Mouse (Mus musculus) neural tube, embryonic 12.5 days (tissue): ENCODE results near the gene Prr3. TPM values are rescaled to one million over a fixed set of nuclear protein-coding genes. Genes with fewer than 3 reads are reported as not detected.
"Not testable (repeated sequence)": the region's sequence is repeated elsewhere in the genome, so short reads cannot be mapped to it uniquely, and the experiment has no call there.

Experiments used
- ATAC-seq: fragments of 200-750 bp; cut with Nextera tagmentation; 2 replicates; pipeline ENCODE4 v1.8.0; 2017; ENCODE audit warnings: low read depth, mild to moderate bottlenecking, moderate TSS enrichment, moderate library complexity; ENCODE audit not compliant: low FRiP score
- H3K27ac ChIP-seq: fragments of 300-500 bp; sonication (generic); 2 replicates; pipeline ENCODE4 v1.5.1; 2016
- H3K27me3 ChIP-seq: fragments of 300-500 bp; sonication (generic); replicated peaks from 2 replicates; pipeline ENCODE4 v1.6.1; 2016; ENCODE audit warnings: mild to moderate bottlenecking
- H3K36me3 ChIP-seq: fragments of 300-500 bp; sonication (generic); 2 replicates; pipeline ENCODE4 v1.6.1; 2016; ENCODE audit warnings: mild to moderate bottlenecking
- H3K4me1 ChIP-seq: fragments of 300-500 bp; sonication (generic); 2 replicates; pipeline ENCODE4 v1.6.1; 2016
- H3K4me2 ChIP-seq: fragments of 300-500 bp; sonication (generic); replicated peaks from 2 replicates; pipeline ENCODE4 v1.6.1; 2016; ENCODE audit warnings: mild to moderate bottlenecking
- H3K4me3 ChIP-seq: fragments of 300-500 bp; sonication (generic); 2 replicates; pipeline ENCODE4 v1.5.1; 2016
- H3K9ac ChIP-seq: fragments of 300-500 bp; sonication (generic); 2 replicates; pipeline ENCODE4 v1.6.1; 2016; ENCODE audit warnings: mild to moderate bottlenecking
- H3K9me3 ChIP-seq: fragments of 300-500 bp; sonication (generic); 2 replicates; pipeline ENCODE4 v1.6.1; 2016; ENCODE audit warnings: mild to moderate bottlenecking
- WGBS: fragments of 180-500 bp; shearing (Covaris S2); methylation state at CpG from one replicate; pipeline ENCODE4 v1.1.7; 2016; 5-methylcytosine and 5-hydroxymethylcytosine counted together
- polyA plus RNA-seq: library from polyadenylated mRNA; unstranded; fragments of >200 nt; fragmentation: Nextera tagmentation; extraction: Ambion mirVana; gene quantifications from 2 replicates; pipeline ENCODE4 v1.2.1, GENCODE M21; 2016

The Prr3 gene
- polyA plus RNA-seq, 1 experiment from 2014 or later = 50.9 TPM

DNA sequence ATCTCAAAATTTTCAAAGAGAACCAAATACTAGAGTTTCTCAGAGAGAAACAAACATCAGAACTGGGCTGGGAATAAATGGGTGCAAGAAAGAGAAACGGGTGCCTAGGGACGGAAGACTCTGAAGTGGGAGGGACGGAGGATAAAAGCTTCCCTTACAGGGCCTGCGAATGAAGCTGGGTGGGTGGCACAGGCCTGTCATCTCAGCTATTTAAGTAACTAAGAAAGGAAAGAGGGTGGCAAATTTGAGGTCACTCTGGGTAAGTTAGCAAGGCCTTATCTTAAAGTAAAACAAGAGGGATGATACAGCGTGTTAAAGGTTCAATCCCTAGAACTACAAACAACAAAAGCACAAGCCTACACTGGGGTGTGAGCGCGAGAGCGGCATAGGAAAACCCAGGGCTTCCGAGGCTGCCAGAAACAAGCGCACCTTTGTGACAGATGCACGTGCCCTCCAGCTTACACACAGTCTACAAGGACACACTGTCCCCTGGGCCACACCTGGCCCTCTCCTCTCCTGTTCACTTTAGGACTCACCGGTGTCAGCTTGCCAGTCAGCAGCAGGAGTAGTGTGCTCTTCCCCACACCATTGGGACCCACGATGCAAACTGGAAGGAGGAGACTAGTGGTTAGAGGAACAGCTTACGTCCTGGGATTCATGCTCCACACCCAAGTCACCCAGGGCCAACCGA lies 21.4 kb downstream of the Prr3 start:
- no peaks in the 10 kb centered on the region for H3K4me1 ChIP-seq
- no peak overlapping the region for H3K9ac ChIP-seq
- H3K27ac ChIP-seq = no peak overlapping the region
- H3K9me3 ChIP-seq = no peaks in the 10 kb centered on the region
- H3K4me3 ChIP-seq = no peak overlapping the region
- ATAC-seq = no peak
- H3K36me3 ChIP-seq = peaks cover 82% of the 10 kb centered on the region
- WGBS = 97% methylated on average over 15 of the region's 15 CpGs
- H3K27me3 ChIP-seq = no peaks in the 10 kb centered on the region
- H3K4me2 ChIP-seq = no peak overlapping the region

- H3K4me2 ChIP-seq = no peak overlapping the region
- no peak overlapping the region for H3K9ac ChIP-seq
- 78% methylated on average over 8 of the region's 8 CpGs for WGBS
- H3K36me3 ChIP-seq = peaks cover 41% of the 10 kb centered on the region
- H3K4me3 ChIP-seq = no peak overlapping the region
- H3K4me1 ChIP-seq = no peaks in the 10 kb centered on the region
- no peak for ATAC-seq
- H3K27ac ChIP-seq = no peak overlapping the region
- no peaks in the 10 kb centered on the region for H3K27me3 ChIP-seq
- H3K9me3 ChIP-seq = no peaks in the 10 kb centered on the region
Observed at GRCm38 (mm10) chr17:35954665-35955064, 25.4 kb downstream of the Prr3 start.

- H3K27ac ChIP-seq, H3K9ac ChIP-seq, H3K4me1 ChIP-seq, H3K27me3 ChIP-seq, H3K4me3 ChIP-seq, H3K9me3 ChIP-seq, H3K4me2 ChIP-seq, ATAC-seq: not testable (repeated sequence)
- peaks cover 20% of the 10 kb centered on the region for H3K36me3 ChIP-seq
- WGBS = 84% methylated on average over 3 of the region's 3 CpGs
Observed at GRCm38 (mm10) chr17:35952559-35952958, 27.5 kb downstream of the Prr3 start.

DNA sequence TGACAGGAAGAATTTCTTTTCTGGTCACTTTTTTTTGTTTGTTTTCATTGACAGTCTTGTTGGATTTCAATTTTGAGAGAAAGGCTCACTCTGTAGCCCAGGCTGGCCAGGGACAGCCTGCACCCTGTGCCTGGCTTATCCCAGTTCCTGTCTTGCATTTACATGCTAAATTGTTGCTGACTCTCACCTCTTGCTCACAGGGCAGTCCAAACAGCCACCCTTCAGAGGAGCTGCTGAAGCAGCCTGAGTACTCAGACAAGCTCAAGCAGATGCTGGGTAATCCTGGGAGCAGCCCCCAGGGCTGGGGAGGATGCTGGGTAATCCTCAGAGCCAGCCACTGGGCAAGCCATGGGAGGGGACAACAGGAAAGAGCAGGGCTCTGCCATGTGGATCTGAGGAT lies 29.1 kb downstream of the Prr3 start:
- not testable (repeated sequence) for H3K4me2 ChIP-seq, H3K36me3 ChIP-seq, H3K27ac ChIP-seq, H3K4me1 ChIP-seq, H3K27me3 ChIP-seq, H3K4me3 ChIP-seq, H3K9me3 ChIP-seq, ATAC-seq, H3K9ac ChIP-seq

DNA sequence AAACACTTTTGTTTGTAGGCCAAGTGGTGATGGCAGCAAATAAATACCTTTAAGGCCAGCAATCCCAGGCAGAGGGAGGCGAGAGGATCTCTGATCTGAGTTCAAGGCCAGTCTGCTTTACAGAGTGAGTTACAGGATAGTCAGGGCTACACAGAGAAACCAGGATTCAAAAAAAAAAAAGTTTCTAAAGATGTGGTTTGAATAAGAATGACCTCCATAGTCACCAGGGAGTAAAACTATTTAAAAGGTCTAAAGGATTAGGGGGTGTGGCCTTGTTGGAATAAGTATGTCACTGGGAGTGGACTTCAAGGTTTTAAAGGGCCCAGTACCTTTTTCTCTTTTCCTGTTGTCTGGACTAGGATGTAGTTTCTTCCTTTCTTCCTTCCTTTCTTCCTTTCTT lies 40.1 kb downstream of the Prr3 start:
- no peaks in the 10 kb centered on the region for H3K4me1 ChIP-seq
- 63% methylated on average over 1 of the region's 1 CpGs for WGBS
- no peaks in the 10 kb centered on the region for H3K27me3 ChIP-seq
- H3K36me3 ChIP-seq = no peaks in the 10 kb centered on the region
- no peak overlapping the region for H3K9ac ChIP-seq
- H3K27ac ChIP-seq = no peak overlapping the region
- no peak overlapping the region for H3K4me3 ChIP-seq
- no peaks in the 10 kb centered on the region for H3K9me3 ChIP-seq
- H3K4me2 ChIP-seq = no peak overlapping the region
- ATAC-seq = no peak

DNA sequence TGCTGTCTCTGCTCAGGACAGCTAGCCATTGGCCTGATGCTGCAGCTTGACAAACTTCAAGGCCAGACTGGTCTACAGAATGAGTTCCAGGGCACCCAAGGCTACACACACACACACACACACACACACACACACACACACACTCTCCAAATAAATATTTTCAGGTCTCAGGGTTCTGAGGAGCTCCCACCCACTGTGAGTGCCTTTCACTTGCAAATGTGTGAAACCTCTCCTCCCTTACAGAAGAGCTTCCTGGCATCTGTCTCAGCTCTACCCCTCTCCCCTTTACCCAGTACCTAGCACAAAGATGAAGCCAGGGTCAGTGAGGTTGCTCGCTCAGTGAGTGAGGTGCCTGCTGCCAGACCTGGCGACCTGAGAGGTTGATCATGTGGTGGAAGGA lies 40.9 kb downstream of the Prr3 start:
- ATAC-seq = no peak
- Histone ChIP-seq H3K9me3 (no peaks in the 10 kb centered on the region), H3K36me3 (no peaks in the 10 kb centered on the region), H3K27me3 (no peaks in the 10 kb centered on the region), H3K27ac (no peak overlapping the region), H3K4me3 (no peak overlapping the region), H3K4me1 (no peaks in the 10 kb centered on the region), H3K9ac (no peak overlapping the region), H3K4me2 (no peak overlapping the region)
- WGBS = 57% methylated on average over 2 of the region's 2 CpGs

DNA sequence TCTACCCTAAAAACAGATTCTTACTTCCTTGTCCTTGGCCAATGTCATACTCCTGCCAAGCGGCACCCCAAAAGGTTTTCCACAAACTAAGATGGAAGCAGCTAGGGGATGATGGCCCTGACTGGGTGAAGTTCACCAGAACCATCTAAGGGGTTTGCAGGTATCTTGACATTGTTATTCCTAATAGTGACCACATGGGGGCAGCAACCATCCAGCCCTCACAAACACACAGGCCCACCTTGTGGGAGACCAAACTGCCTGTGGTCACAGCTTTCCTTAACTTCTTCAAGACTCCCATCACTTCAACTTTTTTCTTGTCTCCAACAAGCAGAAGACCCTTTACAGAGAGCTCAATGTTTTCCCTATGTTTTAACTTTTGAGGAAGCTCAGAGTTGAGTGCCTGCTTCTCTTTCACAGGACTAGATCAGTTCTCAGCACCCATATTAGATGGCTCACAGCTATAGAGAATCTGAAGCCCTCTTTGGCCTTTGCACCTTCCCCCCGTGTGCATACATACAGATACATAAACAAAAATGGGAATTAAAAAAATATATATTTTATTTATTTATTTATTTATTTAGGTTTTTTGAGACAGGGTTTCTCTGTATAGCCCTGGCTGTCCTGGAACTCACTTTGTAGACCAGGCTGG lies 42.2 kb downstream of the Prr3 start:
- Histone ChIP-seq H3K36me3 (no peaks in the 10 kb centered on the region), H3K4me1 (no peaks in the 10 kb centered on the region), H3K9me3 (no peaks in the 10 kb centered on the region), H3K9ac (no peak overlapping the region), H3K4me2 (no peak overlapping the region), H3K4me3 (no peak overlapping the region), H3K27me3 (no peaks in the 10 kb centered on the region), H3K27ac (no peak overlapping the region)
- 50% methylated on average over 2 of the region's 2 CpGs for WGBS
- ATAC-seq = peak; percentile 33; the same call in 1 of the 2 replicates

- not testable (repeated sequence) for H3K4me3 ChIP-seq, H3K9me3 ChIP-seq, H3K36me3 ChIP-seq, H3K27ac ChIP-seq, H3K27me3 ChIP-seq, H3K4me1 ChIP-seq, ATAC-seq, H3K9ac ChIP-seq, H3K4me2 ChIP-seq
- WGBS = 90% methylated on average over 14 of the region's 14 CpGs
Observed at GRCm38 (mm10) chr17:35935763-35936162, 44.3 kb downstream of the Prr3 start.

- no peak for ATAC-seq
- no peak overlapping the region for H3K27ac ChIP-seq
- 85% methylated on average over 4 of the region's 4 CpGs for WGBS
- H3K9ac ChIP-seq = no peak overlapping the region
- H3K4me1 ChIP-seq = no peaks in the 10 kb centered on the region
- H3K4me2 ChIP-seq = no peak overlapping the region
- peaks cover 38% of the 10 kb centered on the region for H3K36me3 ChIP-seq
- no peaks in the 10 kb centered on the region for H3K9me3 ChIP-seq
- H3K4me3 ChIP-seq = no peak overlapping the region
- no peaks in the 10 kb centered on the region for H3K27me3 ChIP-seq
Observed at GRCm38 (mm10) chr17:35932608-35933007, 47.4 kb downstream of the Prr3 start.

DNA sequence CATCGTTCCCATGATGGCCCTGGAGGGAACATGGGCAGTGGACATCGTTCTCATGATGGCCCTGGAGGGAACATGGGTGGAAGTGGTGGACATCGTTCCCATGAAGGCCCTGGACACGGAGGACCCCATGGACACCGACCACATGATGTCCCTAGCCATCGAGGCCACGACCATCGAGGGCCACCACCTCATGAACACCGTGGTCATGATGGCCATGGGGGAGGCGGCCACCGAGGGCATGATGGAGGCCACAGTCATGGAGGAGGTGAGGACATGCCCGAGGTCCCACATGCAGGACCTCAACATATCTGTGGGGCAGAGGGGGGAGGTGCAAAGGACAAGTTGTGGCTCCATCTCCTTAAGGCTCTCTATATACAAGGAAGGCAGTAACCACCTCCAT lies 49.4 kb downstream of the Prr3 start:
- Histone ChIP-seq H3K4me1 (no peaks in the 10 kb centered on the region), H3K4me3 (no peak overlapping the region), H3K4me2 (no peak overlapping the region), H3K36me3 (peaks cover 55% of the 10 kb centered on the region), H3K27ac (no peak overlapping the region), H3K27me3 (no peaks in the 10 kb centered on the region), H3K9ac (no peak overlapping the region), H3K9me3 (no peaks in the 10 kb centered on the region)
- no peak for ATAC-seq
- WGBS = 97% methylated on average over 12 of the region's 12 CpGs

- no peak for ATAC-seq
Observed at GRCm38 (mm10) chr17:35929534-35929933, 50.5 kb downstream of the Prr3 start.

DNA sequence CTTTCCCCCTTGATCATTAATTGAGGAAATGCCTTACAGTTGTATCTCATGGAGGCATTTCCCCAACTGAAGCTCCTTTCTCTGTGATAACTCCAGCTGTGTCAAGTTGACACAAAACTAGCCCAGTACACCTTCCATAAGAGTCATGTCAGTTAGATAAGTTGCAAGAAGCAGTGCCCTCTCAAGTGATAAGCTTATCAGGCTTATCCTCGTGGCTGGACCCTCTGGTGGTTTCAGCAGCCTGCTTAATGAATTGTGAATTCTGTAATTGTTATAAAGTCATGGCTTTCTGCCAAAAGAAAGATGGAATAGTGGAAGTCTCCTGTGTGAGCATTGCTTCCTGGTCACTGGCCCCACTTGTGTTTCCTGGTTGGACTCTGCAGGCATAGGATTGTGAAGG lies 52.6 kb downstream of the Prr3 start:
- no peaks in the 10 kb centered on the region for H3K9me3 ChIP-seq
- H3K9ac ChIP-seq = no peak overlapping the region
- 87% methylated on average over 1 of the region's 1 CpGs for WGBS
- no peak overlapping the region for H3K4me2 ChIP-seq
- no peak overlapping the region for H3K27ac ChIP-seq
- H3K4me3 ChIP-seq = no peak overlapping the region
- no peaks in the 10 kb centered on the region for H3K27me3 ChIP-seq
- H3K4me1 ChIP-seq = 0 out of 2 replicates have a peak, but pooled peaks cover 2% of the 10 kb centered on the region
- no peak for ATAC-seq
- H3K36me3 ChIP-seq = peaks cover 82% of the 10 kb centered on the region

More at GRCm38 (mm10) chr17:35929534-35929933, 50.5 kb downstream of the Prr3 start:
- H3K9ac ChIP-seq = no peak overlapping the region
- no peaks in the 10 kb centered on the region for H3K9me3 ChIP-seq
- H3K27me3 ChIP-seq = no peaks in the 10 kb centered on the region
- WGBS = 93% methylated on average over 2 of the region's 2 CpGs
- no peak overlapping the region for H3K4me2 ChIP-seq
- no peak overlapping the region for H3K4me3 ChIP-seq
- H3K4me1 ChIP-seq = no peaks in the 10 kb centered on the region
- peaks cover 65% of the 10 kb centered on the region for H3K36me3 ChIP-seq
- H3K27ac ChIP-seq = no peak overlapping the region

GRCm38 (mm10) chr17:35923281-35923680 lies 56.8 kb downstream of the Prr3 start:
- 95% methylated on average over 4 of the region's 4 CpGs for WGBS
- Histone ChIP-seq H3K9me3 (no peaks in the 10 kb centered on the region), H3K9ac (no peak overlapping the region), H3K36me3 (peaks cover 53% of the 10 kb centered on the region), H3K4me3 (no peak overlapping the region), H3K4me1 (peaks cover 29% of the 10 kb centered on the region), H3K4me2 (no peak overlapping the region), H3K27ac (no peak overlapping the region), H3K27me3 (no peaks in the 10 kb centered on the region)
- no peak for ATAC-seq
